In genomic region chr1:37678327-37679123, GRCm38 (mm10) we compare ENCODE assay signal across 9 mouse cellular contexts. TPM values are rescaled to one million over a fixed set of nuclear protein-coding genes. Genes with fewer than 3 reads are reported as not detected.
A peak's percentile ranks its signal among the peaks of the same experiment; 100 is the strongest.
DNase-seq lines count a peak whose midpoint lies in the region; ATAC-seq and TF ChIP-seq lines count a peak whose summit lies in the region.
"Had no signal": no experiment of that assay in that cellular context is flagged by ENCODE, and none has a peak within 500 bp of the region (broad histone marks: within the 10 kb centered on the region; RNA-seq: fewer than 3 reads in every experiment).

No protein-coding gene starts in this region.

- WGBS in embryonic facial prominence, embryonic 13.5 days: 70% methylated on average over 9 of the region's 9 CpGs
- WGBS in heart, embryonic 12.5 days: 69% methylated on average over 9 of the region's 9 CpGs

- H3K9ac ChIP-seq in embryonic facial prominence, embryonic 13.5 days: no peak overlapping the region
- H3K9ac ChIP-seq in heart, embryonic 12.5 days: no peak overlapping the region
- H3K9ac ChIP-seq: neural tube, embryonic 12.5 days had no signal

- peaks cover 16% of the 10 kb centered on the region; the same call in 1 of the 2 replicates for H3K27me3 ChIP-seq in G1E (ENCODE audit: insufficient read depth, low read length)
- H3K27me3 ChIP-seq in embryonic facial prominence, embryonic 13.5 days: no peaks in the 10 kb centered on the region
- no peaks in the 10 kb centered on the region for H3K27me3 ChIP-seq in heart, embryonic 12.5 days (replicated peaks)
- H3K27me3 ChIP-seq: neural tube, embryonic 12.5 days had no signal

- H3K27ac ChIP-seq in embryonic facial prominence, embryonic 13.5 days: no peak overlapping the region
- H3K27ac ChIP-seq in heart, embryonic 12.5 days (ENCODE audit: poor library complexity, severe bottlenecking): peak overlapping the region; percentile 16; the same call in 1 of the 2 replicates
- H3K27ac ChIP-seq: neural tube, embryonic 12.5 days had no signal

- peak; percentile 71 for DNase-seq in G1E (ENCODE audit: low spot score)
- peak; percentile 91 to 92 for DNase-seq in adrenal gland, postnatal 36 days
- DNase-seq in layer of hippocampus, adult 9-11 months: peak; percentile 97
- DNase-seq in lung, postnatal 14 days: peak; percentile 90
- DNase-seq in right cerebral cortex, postnatal 36 days (ENCODE audit: low spot score in 2 of 2): peak; percentile 90 to 95
- DNase-seq in urinary bladder, postnatal 25 days (ENCODE audit: low spot score): peak; percentile 85

- H3K4me3 ChIP-seq in G1E (ENCODE audit: low read depth, low read length): no peak overlapping the region
- H3K4me3 ChIP-seq in embryonic facial prominence, embryonic 13.5 days: no peak overlapping the region
- no peak overlapping the region for H3K4me3 ChIP-seq in heart, embryonic 12.5 days
- H3K4me3 ChIP-seq: neural tube, embryonic 12.5 days had no signal

- TF ChIP-seq CTCF in G1E (IDR thresholded peaks at IDR 0.05; ENCODE audit: low read depth, low read length): peak; percentile 91

- H3K4me2 ChIP-seq in embryonic facial prominence, embryonic 13.5 days: no peak overlapping the region
- no peak overlapping the region for H3K4me2 ChIP-seq in heart, embryonic 12.5 days
- H3K4me2 ChIP-seq: neural tube, embryonic 12.5 days had no signal

- no peaks in the 10 kb centered on the region for H3K36me3 ChIP-seq in G1E (replicated peaks)
- no peaks in the 10 kb centered on the region for H3K36me3 ChIP-seq in embryonic facial prominence, embryonic 13.5 days
- H3K36me3 ChIP-seq in heart, embryonic 12.5 days: no peaks in the 10 kb centered on the region
- H3K36me3 ChIP-seq: neural tube, embryonic 12.5 days had no signal

- no peak for ATAC-seq in G1E (ENCODE audit: extremely low read depth, insufficient number of reproducible peaks, low FRiP score, poor library complexity, severe bottlenecking)
- 0 out of 2 replicates have a peak, but pooled peaks have one; percentile 37 for ATAC-seq in embryonic facial prominence, embryonic 13.5 days (ENCODE audit: insufficient number of reproducible peaks, insufficient read depth, low FRiP score, low TSS enrichment, low read depth)
- ATAC-seq in heart, embryonic 12.5 days (ENCODE audit: insufficient number of reproducible peaks, low FRiP score): 0 out of 2 replicates have a peak, but pooled peaks have one; percentile 36

- H3K4me1 ChIP-seq in G1E (ENCODE audit: insufficient read depth, low read depth, low read length): no peaks in the 10 kb centered on the region
- H3K4me1 ChIP-seq in embryonic facial prominence, embryonic 13.5 days: no peaks in the 10 kb centered on the region
- peaks cover 20% of the 10 kb centered on the region; the same call in 1 of the 2 replicates for H3K4me1 ChIP-seq in heart, embryonic 12.5 days (replicated peaks)
- H3K4me1 ChIP-seq: neural tube, embryonic 12.5 days had no signal

- no peaks in the 10 kb centered on the region for H3K9me3 ChIP-seq in G1E (replicated peaks)
- no peaks in the 10 kb centered on the region for H3K9me3 ChIP-seq in embryonic facial prominence, embryonic 13.5 days
- H3K9me3 ChIP-seq in heart, embryonic 12.5 days (replicated peaks): no peaks in the 10 kb centered on the region
- H3K9me3 ChIP-seq: neural tube, embryonic 12.5 days had no signal

RNA-seq across cellular contexts. Expression of gene 2010300C02Rik, which starts 41.4 kb away (rescaled TPM):
- total RNA-seq in G1E (2014; fragmentation: Nextera tagmentation) (not detected in 2 replicates), G1E (2017) (0.06 and 0.11 TPM in 2 replicates)
- polyA plus RNA-seq in G1E (2012): not detected in 2 replicates
- 1 to 10 TPM; 2.3 to 2.4 TPM for total RNA-seq in adrenal gland, postnatal 36 days (2021)
- polyA plus RNA-seq in embryonic facial prominence, embryonic 13.5 days (2015; fragmentation: Nextera tagmentation; extraction: Ambion mirVana): 1.9 and 2.5 TPM in 2 replicates
- polyA plus RNA-seq in heart, embryonic 12.5 days (2016; fragmentation: Nextera tagmentation; extraction: Ambion mirVana): 6.4 and 6.5 TPM in 2 replicates
